Mouse (Mus musculus): ENCODE data around the gene Gsg1. TPM values are rescaled to one million over a fixed set of nuclear protein-coding genes. Genes with fewer than 3 reads are reported as not detected.
A peak's percentile ranks its signal among the peaks of the same experiment; 100 is the strongest.

The Gsg1 gene
- polyA plus RNA-seq, 1 experiment from 2014 or later: 0.58 TPM

DNA sequence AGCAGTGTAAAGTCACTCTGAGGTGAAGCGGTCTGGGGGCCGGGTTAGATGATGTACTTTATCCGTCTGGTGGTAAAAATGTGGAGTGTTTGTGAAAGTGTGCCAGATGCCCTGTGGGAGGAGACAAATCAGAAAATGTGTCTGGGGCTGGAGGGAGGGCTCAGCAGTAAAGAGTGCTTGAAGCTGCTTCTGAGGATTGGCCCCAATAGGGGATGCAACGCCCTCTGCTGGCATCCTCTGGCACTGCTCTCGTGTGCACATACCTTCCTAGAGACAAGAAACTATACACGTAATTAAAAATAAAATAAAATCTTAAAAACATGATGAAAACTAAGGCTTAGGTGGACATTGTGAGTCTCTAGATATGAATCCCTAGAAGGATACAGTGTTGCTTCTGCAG, 6.3 kb upstream of the Gsg1 start:
- H3K4me3 ChIP-seq: no peak overlapping the region
- no peaks in the 10 kb centered on the region for H3K9me3 ChIP-seq (replicated peaks)
- H3K27me3 ChIP-seq: no peaks in the 10 kb centered on the region
- H3K36me3 ChIP-seq: no peaks in the 10 kb centered on the region
- H3K4me2 ChIP-seq: no peak overlapping the region
- H3K9ac ChIP-seq: no peak overlapping the region
- H3K4me1 ChIP-seq (replicated peaks): no peaks in the 10 kb centered on the region
- WGBS: 84% methylated on average over 6 of the region's 6 CpGs
- ATAC-seq (replicated peaks; ENCODE audit: insufficient number of reproducible peaks, insufficient read depth, low FRiP score, low read depth): no peak
- no peak overlapping the region for H3K27ac ChIP-seq

GRCm38 (mm10) chr6:135252728-135253077, 1.4 kb downstream of the Gsg1 start:
- peak; percentile 66; the same call in 1 of the 2 replicates for ATAC-seq (replicated peaks; ENCODE audit: insufficient number of reproducible peaks, insufficient read depth, low FRiP score, low read depth)
- Histone ChIP-seq H3K4me3 (peak overlapping the region; percentile 26; the same call in 1 of the 2 replicates), H3K27ac (peak overlapping the region; percentile 55), H3K4me2 (peak overlapping the region; percentile 61), H3K4me1 (replicated peaks) (peaks cover 27% of the 10 kb centered on the region), H3K27me3 (no peaks in the 10 kb centered on the region), H3K9me3 (replicated peaks) (no peaks in the 10 kb centered on the region), H3K9ac (no peak overlapping the region), H3K36me3 (no peaks in the 10 kb centered on the region)
- WGBS: 9% methylated on average over 16 of the region's 16 CpGs

- H3K9ac ChIP-seq: no peak overlapping the region
- 39% methylated on average over 24 of the region's 24 CpGs for WGBS
- no peaks in the 10 kb centered on the region for H3K9me3 ChIP-seq (replicated peaks)
- H3K4me1 ChIP-seq (replicated peaks): peaks cover 27% of the 10 kb centered on the region
- ATAC-seq (replicated peaks; ENCODE audit: insufficient number of reproducible peaks, insufficient read depth, low FRiP score, low read depth): no peak
- H3K27ac ChIP-seq: peak overlapping the region; percentile 55
- peak overlapping the region; percentile 61 for H3K4me2 ChIP-seq
- no peaks in the 10 kb centered on the region for H3K36me3 ChIP-seq
- H3K4me3 ChIP-seq: peak overlapping the region; percentile 26; the same call in 1 of the 2 replicates
- no peaks in the 10 kb centered on the region for H3K27me3 ChIP-seq
Observed at GRCm38 (mm10) chr6:135251849-135252727, 2.1 kb downstream of the Gsg1 start.

DNA sequence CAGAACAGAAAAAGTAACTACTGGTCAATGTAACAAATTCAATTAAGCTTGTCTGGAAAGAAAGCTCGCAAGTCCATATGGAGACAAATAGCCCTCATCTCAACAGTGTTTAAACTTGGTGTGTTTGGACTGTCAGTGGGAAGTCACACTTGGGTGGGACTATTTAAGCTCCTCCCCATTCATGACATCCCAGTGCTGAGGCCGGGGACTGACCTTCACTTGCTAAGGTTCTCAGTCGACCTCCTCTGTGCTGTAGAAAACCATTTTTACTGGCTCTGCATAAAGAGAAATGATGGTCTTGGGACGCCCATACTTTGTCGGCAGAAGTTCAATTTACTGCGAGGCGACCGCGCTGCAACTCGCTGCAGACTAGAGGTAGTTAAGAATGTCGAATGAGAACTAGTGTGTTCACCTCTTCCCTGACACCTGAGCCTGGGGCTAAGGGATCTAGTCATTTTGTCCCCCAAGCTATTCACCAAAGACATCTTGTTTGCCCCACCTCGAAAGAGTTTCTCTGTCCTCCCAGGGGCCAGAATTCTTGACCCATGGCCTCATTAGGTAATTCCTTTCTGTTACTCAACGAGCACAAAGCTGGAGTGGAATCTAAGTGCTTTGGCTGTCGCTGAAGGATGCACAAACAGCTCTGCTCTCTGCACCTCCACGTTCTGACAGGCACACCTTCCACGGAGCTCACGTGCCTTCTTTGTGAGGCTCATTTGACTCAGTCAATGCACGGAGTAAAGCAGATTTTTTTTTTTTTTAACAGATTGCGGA, 3.0 kb downstream of the Gsg1 start:
- Histone ChIP-seq H3K4me1 (replicated peaks) (peaks cover 27% of the 10 kb centered on the region), H3K9me3 (replicated peaks) (no peaks in the 10 kb centered on the region), H3K27ac (peak overlapping the region; percentile 55), H3K36me3 (no peaks in the 10 kb centered on the region), H3K4me2 (peak overlapping the region; percentile 61; the same call in 1 of the 2 replicates), H3K27me3 (no peaks in the 10 kb centered on the region), H3K9ac (no peak overlapping the region), H3K4me3 (no peak overlapping the region)
- 64% methylated on average over 19 of the region's 19 CpGs for WGBS
- no peak for ATAC-seq (replicated peaks; ENCODE audit: insufficient number of reproducible peaks, insufficient read depth, low FRiP score, low read depth)

- Histone ChIP-seq H3K9me3 (replicated peaks) (no peaks in the 10 kb centered on the region), H3K36me3 (no peaks in the 10 kb centered on the region), H3K4me3 (no peak overlapping the region), H3K9ac (no peak overlapping the region), H3K27ac (peak overlapping the region; percentile 69), H3K4me2 (peak overlapping the region; percentile 44), H3K4me1 (replicated peaks) (peaks cover 27% of the 10 kb centered on the region), H3K27me3 (no peaks in the 10 kb centered on the region)
- ATAC-seq (replicated peaks; ENCODE audit: insufficient number of reproducible peaks, insufficient read depth, low FRiP score, low read depth): peak; percentile 77
- WGBS: 32% methylated on average over 19 of the region's 19 CpGs
Observed at GRCm38 (mm10) chr6:135249846-135250531, 4.2 kb downstream of the Gsg1 start.

DNA sequence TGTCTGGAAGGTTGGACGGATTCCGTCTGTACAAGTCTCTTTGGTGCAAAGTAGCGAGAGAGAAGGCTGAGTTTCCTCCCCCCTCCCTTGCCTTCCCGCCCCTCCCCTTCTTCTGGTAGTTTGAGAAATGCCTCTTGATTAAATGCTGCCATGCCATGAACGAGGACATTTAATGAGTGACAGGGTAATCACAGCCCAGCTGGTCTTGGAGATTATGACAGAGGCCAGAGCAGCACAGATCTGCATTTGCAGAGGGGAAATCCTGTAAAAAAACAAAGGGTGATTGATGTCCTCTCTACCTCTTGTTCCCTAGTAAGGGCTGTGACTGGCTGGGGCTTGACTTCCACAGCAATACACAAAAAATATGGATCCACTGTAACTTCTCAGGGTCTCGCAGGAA, 6.3 kb downstream of the Gsg1 start:
- no peak overlapping the region for H3K4me3 ChIP-seq
- no peaks in the 10 kb centered on the region for H3K27me3 ChIP-seq
- no peaks in the 10 kb centered on the region for H3K36me3 ChIP-seq
- H3K4me1 ChIP-seq (replicated peaks): peaks cover 26% of the 10 kb centered on the region
- H3K27ac ChIP-seq: no peak overlapping the region
- no peak overlapping the region for H3K4me2 ChIP-seq
- H3K9ac ChIP-seq: no peak overlapping the region
- 45% methylated on average over 6 of the region's 6 CpGs for WGBS
- no peaks in the 10 kb centered on the region for H3K9me3 ChIP-seq (replicated peaks)
- ATAC-seq (replicated peaks; ENCODE audit: insufficient number of reproducible peaks, insufficient read depth, low FRiP score, low read depth): no peak

DNA sequence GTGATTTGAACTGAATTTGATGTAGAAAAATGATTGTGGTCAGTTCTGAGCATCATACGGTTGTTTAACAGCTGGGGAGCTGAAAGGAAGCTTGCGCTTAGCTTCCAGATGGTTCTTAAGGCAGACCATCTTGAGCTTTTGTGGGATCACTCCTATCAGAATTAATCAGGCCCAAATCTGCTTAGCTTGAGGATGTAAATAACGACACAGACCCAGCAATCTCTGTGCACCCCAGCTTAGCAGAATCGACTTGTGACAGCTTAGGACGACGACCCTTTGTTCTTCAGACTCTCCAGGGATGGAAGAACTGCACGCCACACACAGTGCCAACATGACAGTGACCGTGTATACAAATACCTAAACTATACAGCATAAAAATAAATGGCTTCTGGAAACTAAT, 8.6 kb downstream of the Gsg1 start:
- H3K4me1 ChIP-seq (replicated peaks): peaks cover 19% of the 10 kb centered on the region
- no peaks in the 10 kb centered on the region for H3K27me3 ChIP-seq
- no peaks in the 10 kb centered on the region for H3K36me3 ChIP-seq
- H3K4me3 ChIP-seq: no peak overlapping the region
- ATAC-seq (replicated peaks; ENCODE audit: insufficient number of reproducible peaks, insufficient read depth, low FRiP score, low read depth): no peak
- no peak overlapping the region for H3K27ac ChIP-seq
- 81% methylated on average over 8 of the region's 8 CpGs for WGBS
- no peak overlapping the region for H3K4me2 ChIP-seq
- no peaks in the 10 kb centered on the region for H3K9me3 ChIP-seq (replicated peaks)
- no peak overlapping the region for H3K9ac ChIP-seq

DNA sequence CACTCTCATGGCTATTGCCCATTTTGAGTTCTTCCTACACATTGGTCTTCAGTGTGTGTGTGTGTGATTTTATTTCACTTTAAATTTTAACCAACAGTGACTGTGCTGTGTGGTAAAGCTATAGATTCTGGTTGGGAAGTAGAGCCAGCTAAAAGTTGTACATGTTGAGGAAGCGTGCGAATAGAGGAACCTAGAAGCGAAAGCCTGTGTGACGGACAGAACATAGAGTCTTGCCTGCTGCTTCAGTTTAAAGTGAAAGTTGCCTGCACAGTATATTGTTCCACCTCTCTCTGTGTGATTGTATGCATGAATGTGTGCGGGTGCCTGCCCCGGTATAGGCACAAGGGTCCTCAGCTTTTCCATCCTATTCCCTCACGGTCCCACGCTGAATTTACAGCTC, 13.8 kb downstream of the Gsg1 start:
- no peak for ATAC-seq (replicated peaks; ENCODE audit: insufficient number of reproducible peaks, insufficient read depth, low FRiP score, low read depth)
- WGBS: 90% methylated on average over 8 of the region's 8 CpGs

GRCm38 (mm10) chr6:135238211-135238610, 15.9 kb downstream of the Gsg1 start:
- no peak for ATAC-seq (replicated peaks; ENCODE audit: insufficient number of reproducible peaks, insufficient read depth, low FRiP score, low read depth)
- Histone ChIP-seq H3K27ac (no peak overlapping the region), H3K9ac (no peak overlapping the region), H3K27me3 (no peaks in the 10 kb centered on the region), H3K4me2 (no peak overlapping the region), H3K9me3 (replicated peaks) (no peaks in the 10 kb centered on the region), H3K36me3 (no peaks in the 10 kb centered on the region), H3K4me1 (replicated peaks) (peaks cover 23% of the 10 kb centered on the region), H3K4me3 (no peak overlapping the region)
- WGBS: 46% methylated on average over 4 of the region's 4 CpGs

More for the DNA sequence above, 13.8 kb downstream of the Gsg1 start:
- no peak overlapping the region for H3K9ac ChIP-seq
- no peaks in the 10 kb centered on the region for H3K9me3 ChIP-seq (replicated peaks)
- no peak overlapping the region for H3K4me2 ChIP-seq
- peaks cover 23% of the 10 kb centered on the region for H3K4me1 ChIP-seq (replicated peaks)
- H3K27me3 ChIP-seq: no peaks in the 10 kb centered on the region
- H3K4me3 ChIP-seq: no peak overlapping the region
- no peak overlapping the region for H3K27ac ChIP-seq
- H3K36me3 ChIP-seq: no peaks in the 10 kb centered on the region

- Histone ChIP-seq H3K4me1 (replicated peaks) (peaks cover 23% of the 10 kb centered on the region), H3K4me3 (no peak overlapping the region), H3K27ac (no peak overlapping the region), H3K9ac (no peak overlapping the region), H3K4me2 (peak overlapping the region; percentile 9; the same call in 1 of the 2 replicates), H3K27me3 (no peaks in the 10 kb centered on the region), H3K9me3 (replicated peaks) (no peaks in the 10 kb centered on the region), H3K36me3 (no peaks in the 10 kb centered on the region)
- no peak for ATAC-seq (replicated peaks; ENCODE audit: insufficient number of reproducible peaks, insufficient read depth, low FRiP score, low read depth)
- WGBS: 36% methylated on average over 14 of the region's 14 CpGs
Observed at GRCm38 (mm10) chr6:135237326-135237725, 16.8 kb downstream of the Gsg1 start.

- 85% methylated on average over 3 of the region's 3 CpGs for WGBS
- H3K4me1 ChIP-seq (replicated peaks): peaks cover 19% of the 10 kb centered on the region
- H3K9ac ChIP-seq: no peak overlapping the region
- H3K4me3 ChIP-seq: no peak overlapping the region
- no peak overlapping the region for H3K27ac ChIP-seq
- ATAC-seq (replicated peaks; ENCODE audit: insufficient number of reproducible peaks, insufficient read depth, low FRiP score, low read depth): no peak
- no peaks in the 10 kb centered on the region for H3K27me3 ChIP-seq
- H3K9me3 ChIP-seq (replicated peaks): no peaks in the 10 kb centered on the region
- H3K4me2 ChIP-seq: no peak overlapping the region
- H3K36me3 ChIP-seq: no peaks in the 10 kb centered on the region
Observed at GRCm38 (mm10) chr6:135236576-135236975, 17.6 kb downstream of the Gsg1 start.

All from heart, embryonic 15.5 days (tissue).